ENCODE assay signal across 25 mouse cellular contexts in genomic region chr13:18896789-18897188, GRCm38 (mm10). TPM values are rescaled to one million over a fixed set of nuclear protein-coding genes. Genes with fewer than 3 reads are reported as not detected.
DNase-seq lines count a peak whose midpoint lies in the region; ATAC-seq and TF ChIP-seq lines count a peak whose summit lies in the region.
"Had no signal": no experiment of that assay in that cellular context is flagged by ENCODE, and none has a peak within 500 bp of the region (broad histone marks: within the 10 kb centered on the region; RNA-seq: fewer than 3 reads in every experiment).

No protein-coding gene starts in this region.

- H3K9me3 ChIP-seq in heart, embryonic 12.5 days (replicated peaks) = no peaks in the 10 kb centered on the region
- H3K9me3 ChIP-seq: forebrain, embryonic 10.5 days; forebrain, embryonic 13.5 days; hindbrain, embryonic 13.5 days; intestine, embryonic 15.5 days had no signal

- no peak overlapping the region for H3K9ac ChIP-seq in heart, adult 2 months (ENCODE audit: low read depth, low read length)
- no peak overlapping the region for H3K9ac ChIP-seq in heart, embryonic 12.5 days
- H3K9ac ChIP-seq: forebrain, embryonic 13.5 days; forebrain, postnatal 0 days; hindbrain, embryonic 13.5 days; intestine, embryonic 15.5 days had no signal

- H3K36me3 ChIP-seq in heart, adult 2 months (ENCODE audit: control insufficient read depth, insufficient read depth, low read length) = no peaks in the 10 kb centered on the region
- H3K36me3 ChIP-seq in heart, embryonic 12.5 days = no peaks in the 10 kb centered on the region
- H3K36me3 ChIP-seq: forebrain, embryonic 10.5 days; hindbrain, embryonic 10.5 days; hindbrain, embryonic 13.5 days; intestine, embryonic 15.5 days had no signal

- no peak for TF ChIP-seq CTCF in heart, adult 2 months (IDR thresholded peaks at IDR 0.05)

- no peak overlapping the region for H3K4me2 ChIP-seq in heart, embryonic 12.5 days
- H3K4me2 ChIP-seq: forebrain, embryonic 13.5 days; hindbrain, embryonic 13.5 days; intestine, embryonic 15.5 days had no signal

- DNase-seq in heart, adult 2 months = peak in 1 of 2 experiments; percentile 41
- peak; percentile 30 to 33 for DNase-seq in heart, postnatal 10 days
- DNase-seq in heart, postnatal 4 days = peak; percentile 11
- no peak for DNase-seq in retina, embryonic 14.5 days (ENCODE audit: low spot score)
- DNase-seq in T-cell, adult 2 months (ENCODE audit: low spot score) = no peak
- DNase-seq: adrenal gland, adult 8-10 months; adrenal gland, postnatal 25 days; cerebellum, adult 11-12 months; cerebellum, adult 9-10 months; cerebellum, postnatal 14 days; forebrain, postnatal 0 days; gastrocnemius, postnatal 25 days; kidney, adult 11 months; kidney, adult 8-10 months had no signal

- H3K4me1 ChIP-seq in heart, adult 2 months (ENCODE audit: control insufficient read depth, insufficient read depth, low read length) = no peaks in the 10 kb centered on the region
- H3K4me1 ChIP-seq in heart, embryonic 12.5 days (replicated peaks) = peaks cover 15% of the 10 kb centered on the region
- H3K4me1 ChIP-seq: hindbrain, embryonic 13.5 days; intestine, embryonic 15.5 days had no signal

- no peaks in the 10 kb centered on the region for H3K79me2 ChIP-seq in heart, adult 2 months (replicated peaks; ENCODE audit: control insufficient read depth, insufficient read depth, low read length)

- H3K4me3 ChIP-seq in heart, adult 2 months = no peak overlapping the region
- no peak overlapping the region for H3K4me3 ChIP-seq in heart, embryonic 12.5 days
- H3K4me3 ChIP-seq: forebrain, embryonic 10.5 days; forebrain, embryonic 13.5 days; hindbrain, embryonic 10.5 days; hindbrain, embryonic 13.5 days; intestine, embryonic 15.5 days had no signal

- intact Hi-C loops in heart, adult 2 months (cut with DNase I) = no loop called here
- intact Hi-C loops in heart, postnatal 10 days (cut with DNase I) = no loop called here

- ATAC-seq in heart, embryonic 12.5 days (ENCODE audit: insufficient number of reproducible peaks, low FRiP score) = no peak
- ATAC-seq: activated CD4-positive, CD25-positive, alpha-beta regulatory T cell, adult 4 months; CD4-positive, CD25-positive, alpha-beta regulatory T cell, adult 4 months; forebrain, embryonic 13.5 days; forebrain, postnatal 0 days; hindbrain, embryonic 16.5 days; intestine, embryonic 15.5 days had no signal

- no peak overlapping the region for H3K27ac ChIP-seq in heart, adult 2 months
- H3K27ac ChIP-seq in heart, embryonic 12.5 days (ENCODE audit: poor library complexity, severe bottlenecking) = no peak overlapping the region
- H3K27ac ChIP-seq: forebrain, embryonic 10.5 days; forebrain, embryonic 13.5 days; hindbrain, embryonic 10.5 days; hindbrain, embryonic 13.5 days; intestine, embryonic 15.5 days had no signal

- TF ChIP-seq POLR2A in heart, adult 2 months (IDR thresholded peaks at IDR 0.05; ENCODE audit: insufficient read depth, low read depth, low read length) = no peak

- 46% methylated on average over 3 of the region's 3 CpGs for WGBS in heart, adult 2 months
- WGBS in heart, embryonic 12.5 days = 63% methylated on average over 3 of the region's 3 CpGs

- no peaks in the 10 kb centered on the region for H3K27me3 ChIP-seq in heart, adult 2 months (ENCODE audit: control insufficient read depth, insufficient read depth, low read length)
- no peaks in the 10 kb centered on the region for H3K27me3 ChIP-seq in heart, embryonic 12.5 days (replicated peaks)
- H3K27me3 ChIP-seq: forebrain, embryonic 13.5 days; hindbrain, embryonic 13.5 days; intestine, embryonic 15.5 days had no signal

- TF ChIP-seq EP300 in heart, adult 2 months (IDR thresholded peaks at IDR 0.05; ENCODE audit: insufficient read depth, low read depth, low read length) = 0 out of 2 replicates have a peak, but pooled peaks have one; percentile 29

RNA-seq across cellular contexts. Expression of gene Amph, which starts 51.2 kb away (rescaled TPM):
- 1 to 10 TPM in 1 of 2 experiments, under 1 TPM in 1; 0.94 to 1.3 TPM for total RNA-seq in heart, adult 2 months (2021)
- polyA plus RNA-seq in heart, adult 2 months (2012; rRNA removed) = 1.1 and 1.3 TPM in 2 replicates
- 1.6 TPM in 2 replicates for polyA plus RNA-seq in heart, embryonic 12.5 days (2016; fragmentation: Nextera tagmentation; extraction: Ambion mirVana)
- total RNA-seq in heart, postnatal 10 days (2021) = 1 to 10 TPM; 1.0 to 1.1 TPM
- under 1 TPM; 0.50 to 0.59 TPM for total RNA-seq in heart, postnatal 4 days (2021)
- total RNA-seq: MEL had no signal
- polyA plus RNA-seq: C2C12 had no signal

Comparison
In these comparisons a context has a peak if more than half of its experiments do, and no peak if none do; other contexts are left out.
1. DNase-seq: peak in heart, postnatal 10 days (2 of 2) and heart, postnatal 4 days (single experiment); none in retina, embryonic 14.5 days (single experiment) and T-cell, adult 2 months (single experiment).